Mouse (Mus musculus) embryonic stem cell, embryonic (primary cell): ENCODE measurements around the gene Jmjd6.

ENCODE experiments used
- CTCF ChIA-PET, 4 experiments: fragments of 300-600 bp in 2 of 4; fragments of 350-600 bp in 2 of 4; sonication (Branson Sonifier 250); formaldehyde crosslinking; loops; one replicate each; lab custom pipeline; 2022; ENCODE audit warnings: inconsistent platforms in 2 of 4; lab: Charles Lee
- POLR2A ChIA-PET, 4 experiments: fragments of 300-600 bp in 2 of 4; fragments of 350-600 bp in 2 of 4; sonication (Branson Sonifier 250); formaldehyde crosslinking; loops; one replicate each; lab custom pipeline; 2022; ENCODE audit warnings: antibody characterized with exemption in 4 of 4, inconsistent platforms in 1 of 4; lab: Charles Lee

Jmjd6 gene

DNA sequence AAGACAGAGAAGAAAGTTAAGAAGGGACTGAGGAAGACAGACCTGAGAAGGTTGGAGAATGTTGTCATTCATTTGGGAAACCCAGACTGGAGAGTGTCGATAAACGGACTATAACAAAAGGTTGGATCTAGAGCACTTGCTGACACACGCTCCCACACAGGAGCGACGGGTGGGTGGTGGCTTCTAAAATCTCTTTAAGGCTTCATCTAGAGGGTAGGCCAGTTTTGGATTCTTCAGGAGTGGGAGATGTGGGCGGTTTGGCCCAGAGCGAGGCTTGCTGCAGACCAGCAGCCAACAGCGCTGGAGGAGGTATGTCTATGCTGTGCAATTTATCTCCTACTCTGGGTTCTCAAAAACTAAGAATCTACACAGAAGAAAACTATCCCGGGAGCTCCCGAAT lies 20.6 kb downstream of the Jmjd6 start:
- CTCF ChIA-PET = interaction anchor here in 1 of 4 experiments (1.0 kb wide), 1 partner anchor 8 kb away, joined by 3 read pairs; no protein-coding TSS in a partner anchor

GRCm38 (mm10) chr11:116822215-116822614 lies 21.0 kb downstream of the Jmjd6 start:
- CTCF ChIA-PET = no interaction called here
- POLR2A ChIA-PET = interaction anchor here in 2 of 4 experiments (1.0 to 1.5 kb wide), 3 partner anchors 13 to 21 kb away, joined by 3 to 5 read pairs (median 4); partner anchors contain the start of genes Jmjd6 (in 1 of the 2) and Mettl23 (in 1 of the 2)

More for the DNA sequence above, 20.6 kb downstream of the Jmjd6 start:
- POLR2A ChIA-PET = interaction anchor here in 1 of 4 experiments (1.3 to 1.8 kb wide), 3 partner anchors 9 to 20 kb away, joined by 4 to 9 read pairs (median 5); partner anchors contain the start of genes Jmjd6 and Mettl23

GRCm38 (mm10) chr11:116821057-116821940 lies 21.9 kb downstream of the Jmjd6 start:
- ChIA-PET CTCF (no interaction called here), POLR2A (interaction anchor here in 3 of 4 experiments (0.6 to 1.6 kb wide), 7 partner anchors 11 to 543 kb away, joined by 3 to 5 read pairs (median 3); no protein-coding TSS in a partner anchor)

DNA sequence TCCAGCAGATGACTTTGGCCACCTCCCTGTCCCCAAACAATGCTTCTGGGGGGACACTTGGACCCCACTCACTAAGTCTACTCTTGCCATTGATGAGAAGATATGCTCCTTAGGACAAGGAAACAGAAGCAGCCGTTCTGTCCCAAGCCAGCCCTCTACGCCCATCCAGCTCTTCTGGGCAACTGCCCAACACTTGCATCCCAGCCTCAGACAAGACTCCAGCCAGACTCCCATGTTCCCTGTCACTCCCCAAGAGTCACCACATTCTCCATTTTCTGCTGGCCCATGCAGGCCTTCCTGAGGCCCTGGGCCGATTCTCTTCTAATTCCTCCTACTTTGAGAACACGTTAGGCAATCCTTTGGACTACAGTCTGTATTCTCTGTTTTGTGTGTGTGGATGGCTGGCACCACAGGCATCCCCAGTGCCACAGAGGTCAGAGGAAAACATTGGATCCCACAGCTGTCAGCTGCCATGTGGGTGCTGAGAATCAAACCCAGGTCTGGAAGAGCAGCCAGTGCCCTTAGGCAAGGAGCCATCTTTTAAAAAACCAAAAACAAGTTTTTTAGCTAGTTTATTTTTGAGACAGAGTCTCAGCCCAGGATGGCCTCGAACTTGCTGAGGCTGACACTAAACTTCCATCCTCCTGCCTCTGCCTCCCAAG lies 23.2 kb downstream of the Jmjd6 start:
- CTCF ChIA-PET = interaction anchor here in 1 of 4 experiments (0.6 to 1.4 kb wide), 2 partner anchors 12 to 130 kb away, joined by 3 to 6 read pairs; no protein-coding TSS in a partner anchor
- POLR2A ChIA-PET = interaction anchor here in 3 of 4 experiments (0.5 to 1.6 kb wide), 8 partner anchors 8 to 311 kb away, joined by 3 to 4 read pairs (median 3); partner anchors contain the start of genes Mfsd11 (in 1 of the 3), Mxra7 (in 1 of the 3) and Srsf2 (in 1 of the 3)

DNA sequence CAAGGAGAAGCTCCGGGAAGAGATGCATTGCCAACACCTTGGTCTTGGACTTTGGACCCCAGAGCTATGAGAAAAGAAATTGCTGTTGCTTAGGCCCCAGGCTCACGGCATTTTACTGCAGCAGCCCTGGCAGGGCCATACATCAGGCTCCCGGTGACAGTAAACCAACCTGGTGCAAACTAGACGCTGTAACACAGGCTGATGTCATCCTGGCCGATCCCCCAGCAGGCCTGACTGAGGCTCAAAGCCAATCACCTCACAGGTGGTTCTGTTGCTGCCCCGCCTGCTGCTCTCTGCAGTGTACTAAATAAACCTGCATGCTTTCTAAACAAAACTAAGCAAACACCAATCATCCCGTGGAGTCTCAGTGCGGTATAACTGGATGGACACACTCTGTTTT lies 24.5 kb downstream of the Jmjd6 start:
- ChIA-PET POLR2A (interaction anchor here (0.9 to 2.0 kb wide), 6 partner anchors 9 to 145 kb away, joined by 3 to 5 read pairs (median 4); partner anchors contain the start of genes Mettl23 (in 2 of the 4), Jmjd6 (in 1 of the 4) and Mxra7 (in 1 of the 4)), CTCF (interaction anchor here in 2 of 4 experiments (1.0 to 1.4 kb wide), 2 partner anchors 10 to 11 kb away, joined by 3 to 6 read pairs; no protein-coding TSS in a partner anchor)

- CTCF ChIA-PET = interaction anchor here in 3 of 4 experiments (0.6 to 1.7 kb wide), 3 partner anchors 10 to 319 kb away, joined by 3 to 5 read pairs (median 3); partner anchors contain the start of gene Mxra7 (in 1 of the 3)
- POLR2A ChIA-PET = interaction anchor here in 3 of 4 experiments (0.6 to 2.0 kb wide), 6 partner anchors 10 to 110 kb away, joined by 3 to 9 read pairs (median 4); partner anchors contain the start of genes Jmjd6 (in 1 of the 3), Mettl23 (in 1 of the 3), Mfsd11 (in 1 of the 3) and Mxra7 (in 1 of the 3)
Observed at GRCm38 (mm10) chr11:116817567-116817966, 25.7 kb downstream of the Jmjd6 start.

GRCm38 (mm10) chr11:116816769-116817168 lies 26.5 kb downstream of the Jmjd6 start:
- ChIA-PET CTCF (interaction anchor here in 3 of 4 experiments (0.5 to 1.7 kb wide), 5 partner anchors 8 to 263 kb away, joined by 3 to 5 read pairs (median 3); partner anchors contain the start of gene Mxra7 (in 1 of the 3)), POLR2A (interaction anchor here in 1 of 4 experiments (1.1 to 2.0 kb wide), 2 partner anchors 10 to 116 kb away, joined by 3 to 5 read pairs; partner anchors contain the start of gene Mxra7)

DNA sequence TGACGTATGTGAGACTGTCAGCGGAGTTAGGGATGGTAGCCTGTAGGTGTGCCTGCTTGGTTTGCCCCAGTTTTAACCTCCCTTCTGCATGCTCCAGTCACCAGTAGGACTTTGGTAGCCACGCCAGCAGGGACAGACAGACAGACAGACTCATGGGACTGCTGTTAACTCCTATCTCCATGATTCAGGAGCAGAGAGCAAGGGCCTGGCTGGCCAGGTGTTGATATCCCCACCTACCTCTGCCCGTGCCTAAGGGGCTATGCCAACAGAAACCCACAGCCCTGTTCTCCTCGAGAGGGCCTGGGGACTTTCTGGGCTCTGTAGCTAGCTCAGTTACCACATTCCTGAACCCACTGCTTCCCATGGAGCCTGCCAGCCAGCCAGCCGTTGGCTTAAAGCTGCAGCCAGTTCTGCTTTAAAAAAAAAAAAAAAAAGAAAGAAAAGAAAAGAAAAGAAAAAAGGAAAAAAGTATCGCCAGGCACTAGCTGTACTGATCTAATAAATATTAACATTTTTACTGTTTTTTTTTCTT lies 28.3 kb downstream of the Jmjd6 start:
- POLR2A ChIA-PET = interaction anchor here in 3 of 4 experiments (0.5 to 2.3 kb wide), 12 partner anchors 9 to 1084 kb away, joined by 3 to 11 read pairs (median 5); partner anchors contain the start of genes Jmjd6 (in 1 of the 3), Mettl23 (in 1 of the 3) and Mxra7 (in 1 of the 3)
- CTCF ChIA-PET = interaction anchor here in 3 of 4 experiments (1.1 to 3.2 kb wide), 5 partner anchors 13 to 223 kb away, joined by 3 to 10 read pairs (median 3); partner anchors contain the start of gene Mxra7 (in 2 of the 3)

GRCm38 (mm10) chr11:116814076-116814883 lies 29.0 kb downstream of the Jmjd6 start:
- ChIA-PET CTCF (interaction anchor here (0.6 to 3.2 kb wide), 18 partner anchors 9 to 982 kb away, joined by 3 to 10 read pairs (median 3); partner anchors contain the start of genes Mxra7 (in 3 of the 4), Jmjd6 (in 1 of the 4) and Mettl23 (in 1 of the 4)), POLR2A (interaction anchor here in 3 of 4 experiments (0.5 to 2.3 kb wide), 22 partner anchors 9 to 1065 kb away, joined by 3 to 11 read pairs (median 4); partner anchors contain the start of genes Jmjd6 (in 2 of the 3), Mettl23 (in 2 of the 3), Srsf2 (in 2 of the 3) and Mfsd11 (in 1 of the 3))

DNA sequence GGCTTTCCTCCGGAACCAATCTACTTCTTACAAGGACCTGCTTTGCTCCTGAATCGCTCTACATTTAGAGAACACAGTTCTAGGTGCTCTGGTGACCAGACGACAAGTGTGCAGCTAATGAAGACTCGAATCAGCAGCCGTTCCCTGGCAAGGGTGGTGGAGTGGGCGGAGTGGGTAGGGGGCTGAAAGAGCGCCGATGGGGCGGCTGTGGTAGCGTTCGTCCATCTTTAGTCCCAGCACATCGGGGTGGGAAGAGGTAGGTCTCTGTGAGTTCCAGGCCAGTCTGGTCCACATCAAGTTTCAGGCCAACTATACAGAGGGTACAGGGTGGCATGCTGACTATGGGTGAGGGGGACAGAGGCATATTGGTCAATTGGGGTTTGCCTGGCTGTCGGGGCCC lies 29.6 kb downstream of the Jmjd6 start:
- CTCF ChIA-PET = interaction anchor here (0.5 to 3.2 kb wide), 14 partner anchors 9 to 361 kb away, joined by 3 to 10 read pairs (median 3); partner anchors contain the start of genes Mxra7 (in 3 of the 4), Jmjd6 (in 1 of the 4) and Mettl23 (in 1 of the 4)
- POLR2A ChIA-PET = interaction anchor here in 3 of 4 experiments (0.6 to 2.3 kb wide), 19 partner anchors 10 to 364 kb away, joined by 3 to 11 read pairs (median 4); partner anchors contain the start of genes Jmjd6 (in 2 of the 3), Mettl23 (in 2 of the 3), Srsf2 (in 2 of the 3) and Mfsd11 (in 1 of the 3)

GRCm38 (mm10) chr11:116812793-116813529 lies 30.3 kb downstream of the Jmjd6 start:
- ChIA-PET CTCF (interaction anchor here in 3 of 4 experiments (0.6 to 3.2 kb wide), 9 partner anchors 11 to 279 kb away, joined by 3 to 10 read pairs (median 3); partner anchors contain the start of gene Mxra7 (in 1 of the 3)), POLR2A (interaction anchor here in 3 of 4 experiments (0.5 to 2.3 kb wide), 11 partner anchors 11 to 1282 kb away, joined by 3 to 9 read pairs (median 3); partner anchors contain the start of genes Srsf2 (in 2 of the 3), Mfsd11 (in 1 of the 3) and Mxra7 (in 1 of the 3))

DNA sequence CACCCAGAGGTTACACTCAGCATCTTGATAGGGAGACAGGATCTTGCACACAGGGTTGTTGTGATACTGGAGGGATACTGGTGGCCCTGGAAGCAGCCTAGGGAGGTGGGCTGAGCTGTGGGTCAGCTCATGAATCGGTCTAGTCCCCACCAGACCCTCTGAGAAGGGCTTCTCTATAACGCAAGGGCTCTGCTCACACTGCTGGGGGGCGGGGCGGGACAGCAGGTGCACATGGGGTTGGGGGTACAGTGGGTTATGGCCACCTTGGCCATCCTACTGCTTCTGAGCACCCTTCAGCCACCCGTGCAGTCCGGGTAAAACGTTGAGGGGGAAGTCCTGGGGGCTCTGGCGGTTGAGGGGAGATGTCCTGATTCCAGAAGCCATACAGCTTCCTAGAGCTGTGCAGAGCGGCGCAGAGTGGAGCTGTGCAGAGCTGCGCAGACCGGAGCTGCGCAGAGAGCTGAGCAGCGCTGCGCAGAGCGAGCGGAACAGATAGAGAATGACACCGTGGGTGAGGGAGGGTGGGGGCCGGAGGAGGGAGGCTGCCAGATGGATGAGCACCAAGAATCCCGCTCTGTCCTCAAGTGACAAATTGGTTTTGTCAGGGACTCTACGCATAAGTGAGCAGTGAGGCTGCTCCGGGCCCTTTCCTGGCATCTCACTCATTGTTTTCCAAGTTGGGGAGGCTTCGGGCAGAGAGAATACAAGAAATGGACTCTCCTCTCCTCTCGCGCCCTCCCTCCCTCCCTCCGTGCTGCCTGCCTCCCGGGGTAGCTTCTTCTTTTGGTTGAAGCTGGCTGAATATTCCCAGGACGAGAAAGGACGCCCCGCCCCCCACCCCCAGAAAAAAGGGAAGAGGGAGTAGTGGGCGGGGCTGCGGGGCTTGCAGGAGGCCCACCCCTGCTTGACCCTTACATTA lies 32.0 kb downstream of the Jmjd6 start:
- CTCF ChIA-PET = interaction anchor here (0.6 to 3.0 kb wide), 21 partner anchors 13 to 1564 kb away, joined by 3 to 10 read pairs (median 3); partner anchors contain the start of genes Cygb (in 1 of the 4) and Prcd (in 1 of the 4)
- POLR2A ChIA-PET = interaction anchor here in 3 of 4 experiments (0.6 to 1.5 kb wide), 20 partner anchors 9 to 689 kb away, joined by 3 to 5 read pairs (median 4); partner anchors contain the start of genes Mfsd11 (in 1 of the 3), Mxra7 (in 1 of the 3) and Srsf2 (in 1 of the 3)

DNA sequence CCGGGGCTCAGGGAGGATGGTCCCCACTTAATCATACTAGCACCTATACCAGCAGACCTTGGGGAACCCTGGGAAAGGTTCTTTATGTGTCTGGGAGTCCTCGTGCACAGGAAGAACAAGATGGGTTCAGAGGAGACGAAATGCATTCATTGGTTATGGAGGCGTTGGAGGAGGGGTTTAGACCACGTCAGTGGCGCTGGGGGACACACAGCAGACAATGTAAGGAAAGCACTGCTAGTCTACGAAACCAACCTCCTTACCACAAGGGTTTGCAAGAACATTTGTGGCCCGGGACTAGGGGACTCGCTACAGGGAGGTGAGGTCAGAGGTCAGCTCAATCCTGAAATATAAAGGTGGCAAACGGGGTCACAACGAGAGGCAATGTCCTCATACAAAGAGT lies 32.7 kb downstream of the Jmjd6 start:
- POLR2A ChIA-PET = interaction anchor here in 2 of 4 experiments (0.9 to 1.5 kb wide), 9 partner anchors 10 to 227 kb away, joined by 3 to 5 read pairs (median 4); partner anchors contain the start of genes Mfsd11 (in 1 of the 2) and Mxra7 (in 1 of the 2)
- CTCF ChIA-PET = interaction anchor here in 3 of 4 experiments (0.6 to 3.0 kb wide), 6 partner anchors 12 to 167 kb away, joined by 3 to 10 read pairs (median 3); partner anchors contain the start of genes Cygb (in 1 of the 3) and Prcd (in 1 of the 3)
